Mouse (Mus musculus): ENCODE results near the gene Cpm.

Cpm gene

DNA sequence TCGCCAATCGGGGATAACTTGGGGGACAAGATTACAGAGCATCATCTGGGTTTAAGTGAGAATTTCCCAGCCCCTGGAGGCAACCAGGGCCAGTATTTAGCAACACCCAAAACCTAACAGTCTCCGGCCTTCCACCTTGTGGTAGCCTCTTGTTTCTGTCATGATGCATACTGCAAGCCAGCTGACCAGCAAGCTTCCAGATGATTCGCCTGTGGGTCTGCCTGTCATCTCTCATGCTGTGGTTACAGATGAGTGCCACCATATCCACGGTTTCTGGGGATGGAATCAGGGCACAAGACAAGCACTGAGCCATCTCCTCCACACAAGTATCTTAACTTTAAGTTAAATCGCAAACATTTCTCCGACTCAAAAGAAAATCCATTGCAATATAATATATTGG, 58.3 kb downstream of the Cpm start:
- no peak for DNase-seq (ENCODE audit: low spot score in 2 of 2)

DNA sequence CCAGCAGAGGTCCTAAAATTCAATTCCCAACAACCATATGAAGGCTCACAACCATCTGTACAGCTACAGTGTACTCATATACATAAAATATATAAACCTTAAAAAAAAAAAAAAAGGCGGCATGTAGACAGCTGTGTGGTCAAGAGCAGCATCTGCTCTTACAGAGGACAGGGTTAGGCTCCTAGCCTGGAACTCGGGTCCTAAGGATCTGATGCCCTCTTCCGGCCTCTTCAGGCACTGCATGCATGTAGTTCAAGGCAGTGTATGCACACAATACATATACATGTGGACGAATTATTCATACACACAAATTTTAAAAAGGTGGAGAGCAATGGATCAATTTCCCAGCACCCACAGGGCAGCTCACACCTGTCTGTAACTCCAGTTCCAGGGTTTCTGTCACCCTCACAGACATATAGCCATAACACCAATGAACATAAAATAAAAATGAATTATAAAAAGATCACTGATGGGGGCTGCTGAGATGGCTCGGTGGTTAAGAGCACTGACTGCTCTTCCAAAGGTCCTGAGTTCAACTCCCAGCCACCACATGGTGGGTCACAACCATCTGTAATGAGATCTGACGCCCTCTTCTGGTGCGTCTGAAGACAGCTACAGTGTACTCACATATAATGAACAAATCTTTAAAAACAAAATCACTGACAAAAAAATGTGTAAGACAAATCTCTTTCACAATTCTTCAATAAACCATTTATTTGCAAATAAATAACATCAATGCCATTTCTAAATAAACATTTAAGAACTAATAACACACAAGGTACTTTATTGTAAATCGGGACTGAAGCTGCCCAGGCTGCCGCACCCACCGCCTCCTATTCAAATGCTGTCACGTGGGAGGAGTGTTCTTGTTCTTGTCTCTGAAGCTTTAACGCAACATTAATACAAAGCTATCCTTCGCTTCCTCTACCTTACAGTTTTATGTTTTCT, 59.2 kb downstream of the Cpm start:
- DNase-seq (ENCODE audit: low spot score in 2 of 2) = no peak

DNA sequence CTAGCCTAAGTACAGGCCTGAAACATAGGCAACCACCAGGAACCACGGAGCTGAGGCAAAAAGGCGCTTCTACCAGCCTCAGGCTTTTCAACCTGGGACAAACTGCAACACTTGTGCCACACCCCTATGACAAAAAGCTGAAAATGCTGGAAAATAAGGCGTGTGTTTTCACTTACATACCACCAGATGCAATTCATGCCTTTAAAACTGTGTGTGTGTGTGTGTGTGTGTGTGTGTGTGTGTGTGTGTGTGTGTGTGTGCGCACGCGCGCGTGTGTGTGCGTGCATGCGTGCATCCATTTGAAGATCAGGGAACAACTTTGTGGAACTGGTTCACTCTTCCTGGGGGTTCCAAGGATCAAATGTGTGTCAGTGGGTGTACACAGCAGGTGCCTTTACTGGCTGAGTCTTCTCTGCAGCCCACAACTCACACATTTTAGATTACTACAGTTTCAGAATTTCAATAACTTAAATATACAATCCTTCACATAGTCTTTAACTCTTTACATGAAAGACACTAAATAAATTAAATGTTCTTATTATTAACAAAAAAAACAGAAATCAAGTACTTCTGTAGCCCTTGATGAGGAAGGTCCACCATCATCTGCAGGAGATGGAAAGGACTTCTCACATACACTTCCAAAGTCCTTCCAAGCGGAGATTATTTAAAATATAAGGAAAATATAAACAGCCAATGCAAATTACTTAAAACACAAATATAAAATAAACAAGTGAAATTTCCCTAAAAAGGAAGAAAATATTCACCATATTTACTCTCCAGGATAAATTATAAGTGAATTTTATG, 60.2 kb downstream of the Cpm start:
- DNase-seq (ENCODE audit: low spot score in 2 of 2) = no peak

DNA sequence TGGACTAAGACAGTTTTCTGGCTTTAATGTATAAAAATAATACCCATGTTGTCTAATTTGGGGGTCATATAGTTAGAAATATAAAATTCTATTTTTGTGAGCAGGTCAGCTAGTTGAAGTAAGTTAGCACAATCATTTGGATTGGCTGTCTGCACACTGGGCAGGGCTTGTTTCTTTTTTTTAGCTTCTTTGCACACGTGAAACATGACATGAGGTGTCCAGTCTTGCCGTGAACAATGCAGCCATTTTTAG, 60.7 kb downstream of the Cpm start:
- DNase-seq (ENCODE audit: low spot score in 2 of 2) = no peak

DNA sequence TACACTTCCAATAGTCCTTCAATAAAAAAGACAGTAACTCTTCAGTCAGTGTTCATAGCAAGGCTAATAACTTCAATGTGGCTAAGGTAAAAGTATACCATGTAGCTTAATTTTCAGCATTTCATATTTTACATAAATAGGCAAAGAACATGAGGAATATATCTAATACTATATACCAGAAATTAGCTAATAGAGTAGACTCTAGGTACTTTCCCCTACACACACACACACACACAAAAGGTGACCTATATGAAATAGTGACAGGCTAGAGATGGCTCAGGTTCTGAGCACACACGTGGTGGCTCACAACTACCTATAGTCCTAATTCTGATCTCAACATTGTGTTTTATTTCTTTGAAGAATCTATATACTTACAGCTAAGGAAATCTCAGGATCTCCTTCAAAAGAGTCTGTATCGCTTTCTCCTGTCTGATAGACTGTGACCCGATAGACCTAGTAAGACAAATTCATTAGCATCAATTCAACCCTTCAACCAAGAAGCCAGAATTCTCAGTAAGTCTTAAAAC, 61.5 kb downstream of the Cpm start:
- DNase-seq (ENCODE audit: low spot score in 2 of 2) = no peak

DNA sequence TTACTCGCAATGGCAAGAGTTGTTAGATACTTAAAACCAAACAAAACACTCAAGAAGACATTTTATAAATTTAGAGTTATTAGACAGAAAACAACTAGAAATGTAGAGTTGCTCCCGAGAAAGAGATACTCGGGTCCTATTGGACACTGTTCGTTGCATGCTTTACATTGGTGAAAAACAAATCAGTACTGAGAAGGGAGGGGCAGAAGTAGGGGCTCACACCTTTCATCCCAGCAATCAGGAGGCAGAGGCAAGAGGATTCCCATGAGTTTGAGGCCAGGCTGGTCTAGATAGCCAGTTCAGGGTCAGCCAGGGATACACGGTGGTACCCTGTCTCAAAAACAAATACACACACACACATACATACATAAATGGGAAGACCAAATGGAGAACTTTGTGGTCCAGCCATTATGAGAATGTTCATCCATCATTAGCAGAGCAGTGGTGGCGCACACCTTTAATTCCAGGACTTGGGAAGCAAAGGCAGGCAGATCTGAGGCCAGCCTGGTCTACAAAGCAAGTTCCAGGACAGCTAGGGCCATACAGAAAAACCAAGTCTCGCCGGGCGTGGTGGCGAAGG, 62.2 kb downstream of the Cpm start:
- DNase-seq (ENCODE audit: low spot score in 2 of 2) = no peak

DNA sequence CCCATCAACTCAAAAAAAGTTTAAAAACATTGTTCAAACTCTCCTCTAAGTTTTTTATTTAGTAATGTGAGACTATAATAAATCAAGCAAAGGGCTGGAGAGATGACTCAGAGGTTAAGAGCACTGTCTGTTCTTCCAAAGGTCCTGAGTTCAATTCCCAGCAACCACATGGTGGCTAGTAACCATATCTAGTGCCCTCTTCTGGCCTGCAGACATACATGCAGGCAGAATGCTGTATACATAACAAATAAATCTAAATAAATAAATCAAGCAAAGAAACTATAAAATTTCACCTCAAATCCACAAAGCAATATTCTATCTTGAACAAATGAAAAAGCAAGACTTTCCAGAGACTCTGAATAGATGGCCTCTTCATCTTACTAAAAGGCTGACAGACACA, 62.9 kb downstream of the Cpm start:
- no peak for DNase-seq (ENCODE audit: low spot score in 2 of 2)

DNA sequence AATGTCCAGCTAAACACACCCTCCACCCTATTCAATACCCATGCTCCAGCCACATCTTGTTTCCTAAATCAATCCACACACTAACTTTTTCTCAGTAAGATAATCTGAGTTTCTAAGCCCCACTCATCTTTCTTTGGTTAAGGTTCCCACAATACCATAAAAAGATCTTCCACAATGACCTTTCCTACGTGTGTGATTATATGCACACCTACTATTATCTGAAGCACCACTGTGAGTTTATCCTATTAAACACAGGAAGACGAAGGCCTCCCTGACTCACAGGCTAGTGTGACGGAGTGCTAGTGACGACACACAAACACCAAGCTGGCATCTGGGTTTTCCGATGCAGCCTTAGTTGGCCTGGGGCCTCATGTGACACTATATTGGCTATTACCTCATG, 63.7 kb downstream of the Cpm start:
- DNase-seq (ENCODE audit: low spot score in 2 of 2) = no peak

DNA sequence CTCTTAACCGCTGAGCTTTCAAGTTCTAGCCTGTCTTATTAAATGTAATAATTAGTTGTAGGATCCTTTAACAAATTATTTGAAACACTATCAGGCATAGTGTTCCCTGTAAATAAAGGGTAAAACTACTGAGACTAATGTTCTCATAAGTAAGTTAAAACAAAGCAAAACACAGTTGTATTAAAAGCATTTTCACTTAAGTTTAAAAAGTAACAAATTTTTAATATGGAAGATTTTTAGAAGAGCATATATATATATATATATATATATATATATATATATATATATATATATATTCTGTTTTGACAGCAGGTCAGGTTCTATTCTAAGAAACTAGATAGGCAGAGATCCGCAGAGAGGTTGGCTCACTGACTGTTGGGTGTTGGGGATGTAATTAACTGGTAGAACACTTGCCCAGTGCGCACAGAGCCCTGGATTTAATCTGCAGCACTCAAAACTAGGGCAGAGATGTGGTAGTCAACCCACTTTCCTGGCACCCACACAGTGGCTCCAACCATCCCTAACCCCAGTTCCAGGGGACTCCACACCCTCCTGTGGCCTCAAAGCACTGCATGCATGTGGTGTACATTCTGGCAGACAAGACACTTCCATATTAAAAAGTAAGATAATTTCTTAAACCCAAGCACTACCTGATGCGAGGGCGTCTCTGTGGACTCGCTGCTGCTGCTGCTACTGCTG, 65.1 kb downstream of the Cpm start:
- DNase-seq (ENCODE audit: low spot score in 2 of 2) = no peak

DNA sequence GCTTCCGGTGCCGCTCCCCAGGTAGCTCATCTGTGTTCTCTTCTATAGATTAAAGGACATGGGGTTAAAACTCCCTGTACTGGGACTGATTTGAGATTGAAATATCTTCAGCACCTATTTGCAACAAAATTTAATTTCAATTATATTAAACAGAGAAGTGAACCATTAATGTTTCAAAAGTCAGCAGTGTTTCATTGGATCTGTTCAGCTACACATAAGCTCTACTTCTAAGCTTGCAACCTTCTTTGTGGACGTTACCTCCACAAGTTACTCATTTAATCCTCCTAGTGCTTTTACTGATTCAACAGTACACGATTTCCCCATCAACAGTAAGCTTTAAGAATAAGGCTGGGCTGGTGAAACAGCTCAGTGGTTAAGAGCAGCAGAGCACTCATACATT, 65.7 kb downstream of the Cpm start:
- no peak for DNase-seq (ENCODE audit: low spot score in 2 of 2)

DNA sequence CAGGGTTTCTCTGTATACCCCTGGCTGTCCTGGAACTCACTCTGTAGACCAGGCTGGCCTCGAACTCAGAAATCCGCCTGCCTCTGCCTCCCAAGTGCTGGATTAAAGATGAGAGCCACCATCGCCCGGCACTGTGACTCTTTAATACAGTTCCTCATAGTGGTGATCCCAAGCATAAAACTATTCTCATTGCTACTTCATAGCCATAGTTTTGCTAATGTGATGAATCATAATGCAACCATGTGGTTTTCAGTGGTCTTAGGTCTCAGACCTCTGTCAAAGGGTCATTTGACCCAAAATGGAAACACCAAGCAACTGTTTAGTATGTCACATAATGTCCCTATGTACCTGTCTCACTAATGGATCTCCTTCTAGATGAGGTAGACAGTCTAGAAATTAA, 66.3 kb downstream of the Cpm start:
- DNase-seq (ENCODE audit: low spot score in 2 of 2) = no peak

DNA sequence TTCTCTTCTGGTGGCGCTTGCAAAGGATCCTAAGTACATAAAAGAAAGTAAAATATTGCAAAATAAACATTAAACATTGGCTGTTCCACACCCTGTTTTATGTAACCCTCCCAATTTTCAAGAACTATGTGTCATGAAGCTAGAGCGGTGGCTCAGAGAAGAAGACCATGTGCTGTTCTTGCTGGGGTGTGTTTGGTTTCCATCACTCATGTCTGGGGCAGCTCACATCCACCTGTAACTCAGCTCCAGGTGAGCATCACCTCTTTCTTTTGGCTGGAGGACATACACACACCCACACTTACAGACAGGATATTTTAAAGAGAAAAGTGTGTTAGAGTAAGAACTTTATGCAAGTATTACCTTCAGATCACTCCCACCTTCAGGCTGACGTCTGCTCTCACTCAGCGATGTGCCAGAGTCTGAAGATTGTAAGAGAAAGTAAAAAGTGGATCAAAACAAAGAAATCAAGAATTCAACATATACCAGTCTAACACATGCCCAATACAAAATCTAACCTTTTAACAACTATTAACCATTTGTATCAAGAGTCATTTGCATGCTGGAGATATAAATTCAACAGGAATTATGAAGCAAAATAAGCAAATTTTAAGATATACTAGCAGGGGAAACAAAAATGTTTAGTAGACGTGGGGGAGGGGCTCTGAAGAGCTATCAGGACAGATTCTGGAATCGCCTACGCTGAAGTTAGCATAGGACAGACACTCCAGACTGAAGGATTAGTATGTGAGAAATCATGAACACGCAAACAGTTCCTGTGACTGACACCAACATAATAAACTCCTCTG, 66.9 kb downstream of the Cpm start:
- no peak for DNase-seq (ENCODE audit: low spot score in 2 of 2)

DNA sequence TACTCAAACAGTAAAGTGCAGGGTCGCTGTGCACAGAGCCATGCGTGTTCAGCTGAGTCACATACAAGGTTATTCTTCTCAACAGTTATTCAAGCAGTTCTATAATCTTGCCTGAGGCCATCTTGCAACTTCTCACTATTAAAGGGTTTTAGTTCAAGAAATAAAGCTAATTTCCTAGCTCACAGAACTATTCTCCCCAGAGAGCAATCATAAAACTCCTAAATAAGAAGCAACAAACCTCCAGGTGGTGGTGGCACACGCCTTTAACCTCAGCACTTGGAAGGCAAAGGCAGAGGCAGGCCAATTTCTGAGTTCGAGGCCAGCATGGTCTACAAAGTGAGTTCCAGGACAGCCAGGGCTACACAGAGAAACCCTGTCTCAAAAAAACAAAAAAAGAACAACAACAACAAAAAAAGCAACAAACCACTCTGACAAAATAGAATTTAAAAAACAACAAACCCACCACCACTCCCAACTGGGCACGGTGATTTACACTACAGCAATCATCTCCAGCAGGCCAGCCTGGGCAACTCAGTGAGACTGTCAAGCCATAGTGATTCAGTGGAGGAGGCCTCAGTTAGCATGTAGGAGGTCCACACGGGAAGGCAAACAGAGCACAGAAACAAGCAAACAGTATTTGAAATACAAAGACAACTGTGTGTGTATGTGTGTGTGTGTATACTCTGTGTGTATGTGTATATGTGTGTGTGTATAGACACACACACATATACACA, 67.7 kb downstream of the Cpm start:
- DNase-seq (ENCODE audit: low spot score in 2 of 2) = no peak

DNA sequence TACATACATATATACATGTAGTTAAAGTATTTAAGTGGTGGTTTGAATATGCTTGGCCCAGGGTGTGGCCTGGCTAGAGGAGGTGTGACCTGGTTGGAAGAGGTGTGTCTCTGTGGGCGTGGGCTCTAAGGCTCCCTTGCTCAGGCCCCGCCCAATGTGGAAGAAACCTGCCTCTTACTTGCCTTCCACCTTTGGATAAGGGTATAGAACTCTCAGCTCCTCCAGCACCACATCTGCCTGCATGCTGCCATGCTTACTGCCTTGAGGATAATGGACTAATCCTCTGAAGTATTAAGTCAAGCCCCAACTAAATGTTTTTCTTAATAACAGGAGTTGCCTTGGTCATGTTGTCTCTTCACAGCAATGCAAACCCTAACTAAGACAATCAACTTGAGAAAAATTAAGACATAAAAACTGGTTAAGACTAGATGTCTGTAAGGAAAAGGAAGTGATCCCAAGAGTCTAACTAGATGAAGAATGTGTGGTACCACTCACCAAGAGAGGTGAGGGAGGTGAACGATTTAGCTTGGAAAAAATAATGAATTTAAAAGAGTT, 68.3 kb downstream of the Cpm start:
- DNase-seq (ENCODE audit: low spot score in 2 of 2) = no peak

DNA sequence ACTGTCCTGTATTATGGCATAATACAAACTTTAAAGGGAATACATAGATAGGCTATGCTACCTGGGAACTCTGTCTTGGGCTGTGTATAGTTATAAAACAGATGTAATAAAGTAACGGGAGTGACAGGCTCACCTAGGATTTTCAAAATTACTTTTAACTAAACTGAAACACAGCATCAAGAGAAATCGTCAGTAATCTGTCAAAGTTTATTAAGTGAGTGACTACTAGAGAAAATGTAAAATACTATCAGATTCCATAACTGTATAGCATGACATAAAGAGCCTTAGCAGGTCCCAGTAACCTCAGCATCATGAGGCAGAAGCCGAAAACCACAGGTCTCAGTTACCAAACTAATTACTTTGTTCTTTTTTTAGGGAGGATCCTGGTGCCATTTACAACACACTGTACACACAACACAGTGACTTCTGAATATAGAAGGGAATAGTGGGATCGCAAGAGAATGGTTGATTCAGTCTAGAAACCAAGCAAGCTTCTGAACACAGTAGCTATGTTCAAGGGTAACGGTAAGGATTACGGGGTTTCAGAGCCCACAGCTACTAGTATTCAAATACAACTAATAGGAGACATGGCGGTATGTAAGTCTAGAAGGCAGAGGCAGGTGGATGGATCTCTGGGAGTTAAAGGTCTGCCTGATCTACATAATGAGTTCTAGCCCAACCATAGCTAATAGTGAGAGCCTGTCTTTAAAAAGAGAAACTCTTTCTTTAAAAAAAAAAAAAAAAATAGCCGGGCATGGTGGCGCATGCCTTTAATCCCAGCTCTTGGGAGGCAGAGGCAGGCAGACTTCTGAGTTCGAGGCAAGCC, 69.2 kb downstream of the Cpm start:
- DNase-seq (ENCODE audit: low spot score in 2 of 2) = no peak

DNA sequence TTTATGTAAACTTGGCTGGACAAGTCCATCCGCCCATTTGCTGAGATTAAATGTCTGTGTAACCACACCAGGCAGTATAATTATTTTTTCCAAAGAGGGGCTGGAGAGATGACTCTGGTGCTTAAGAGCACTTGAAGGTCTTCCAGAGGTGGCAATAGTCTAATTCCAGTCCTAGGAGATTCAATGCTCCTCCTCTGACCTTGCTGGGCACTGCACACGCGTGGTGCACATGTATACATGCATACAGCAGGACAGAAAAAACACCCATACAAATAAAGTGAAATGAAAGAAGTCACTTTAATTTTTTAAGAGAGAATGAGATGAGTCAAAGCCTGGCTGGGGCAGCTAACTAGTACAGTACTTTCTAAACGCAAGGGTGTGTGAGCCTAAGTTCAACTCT, 70.6 kb downstream of the Cpm start:
- DNase-seq (ENCODE audit: low spot score in 2 of 2) = no peak

DNA sequence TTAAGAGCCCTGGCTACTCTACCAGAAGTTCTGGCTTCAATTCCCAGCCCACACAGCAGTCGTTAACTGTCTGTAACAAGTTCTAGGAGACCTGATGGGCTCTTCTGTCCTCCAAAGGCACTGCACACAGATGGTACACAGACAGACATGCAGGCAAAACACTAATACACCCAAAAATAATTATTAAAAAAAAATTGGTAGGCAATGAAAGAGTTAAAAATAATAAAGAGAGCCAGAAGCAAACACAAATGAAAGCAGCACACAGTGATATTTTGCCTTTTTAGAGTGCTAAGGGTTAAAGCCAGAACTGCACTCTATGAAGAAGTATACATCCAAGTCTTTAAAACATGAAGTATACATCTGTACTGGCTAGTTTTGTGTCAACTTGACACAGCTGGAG, 71.2 kb downstream of the Cpm start:
- DNase-seq (ENCODE audit: low spot score in 2 of 2) = no peak

DNA sequence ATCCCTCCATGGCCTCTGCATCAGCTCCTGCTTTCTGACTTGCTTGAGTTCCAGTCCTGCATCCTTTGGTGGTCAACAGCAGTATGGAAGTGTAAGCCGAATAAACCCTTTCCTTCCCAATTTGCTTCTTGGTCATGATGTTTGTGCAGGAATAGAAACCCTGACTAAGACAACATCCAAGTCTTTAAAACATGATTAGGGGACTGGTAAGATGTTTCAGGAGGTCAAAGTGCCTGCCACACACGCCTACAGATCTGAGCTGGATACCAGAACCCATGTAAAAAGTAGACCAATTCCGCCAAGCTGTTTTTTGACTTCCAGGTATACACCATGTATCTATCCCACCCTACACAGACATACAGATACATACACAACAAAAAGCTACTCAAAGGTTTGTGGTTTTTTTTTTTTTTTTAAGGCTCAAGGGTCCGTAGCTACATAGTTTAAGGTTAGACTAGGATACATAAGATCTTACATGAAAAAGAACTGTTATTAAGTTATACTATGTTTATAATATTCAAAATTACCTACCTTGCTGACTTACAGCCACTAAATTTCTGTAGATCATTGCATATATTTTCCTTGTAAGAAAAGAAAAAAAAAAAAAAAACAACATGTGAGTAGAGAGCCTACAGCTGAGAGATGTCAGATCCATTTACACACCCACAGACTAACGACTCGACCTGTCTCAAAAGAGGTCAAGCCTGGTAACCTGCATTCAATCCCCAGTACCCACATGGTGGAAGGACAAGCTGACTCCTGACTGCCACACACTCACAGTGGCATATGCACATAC, 71.9 kb downstream of the Cpm start:
- DNase-seq (ENCODE audit: low spot score in 2 of 2) = no peak
